Mouse (Mus musculus) stomach, postnatal 0 days (tissue): ENCODE measurements at regions not wholly inside any gene's neighbourhood (a gene's known extent, or its start where the extent isn't known, plus 50 kb on each side); places are given as distances from the start of the nearest gene placed in this dataset.

ENCODE experiments used
- CTCF ChIP-seq: IDR thresholded peaks from 2 replicates; pipeline ENCODE4 v1.5.1; 2016; ENCODE audit warnings: antibody characterized with exemption, low read depth, mild to moderate bottlenecking, moderate library complexity
- EP300 ChIP-seq: optimal IDR thresholded peaks from 2 replicates; pipeline ENCODE3; 2016; ENCODE audit warnings: antibody characterized with exemption

GRCm38 (mm10) chr1:73702428-73702842 lies 421.8 kb downstream of the Tns1 start:
- TF ChIP-seq CTCF, result no peak
- TF ChIP-seq EP300, result no peak
